Mouse (Mus musculus) stomach, embryonic 14.5 days (tissue): ENCODE results near the gene Fgf8. TPM values are rescaled to one million over a fixed set of nuclear protein-coding genes. Genes with fewer than 3 reads are reported as not detected.
A peak's percentile ranks its signal among the peaks of the same experiment; 100 is the strongest.

ENCODE experiments used
- ATAC-seq: fragments of 200-750 bp; cut with Nextera tagmentation; 2 replicates; pipeline ENCODE4 v1.8.0; 2017; ENCODE audit warnings: low read depth, moderate TSS enrichment; ENCODE audit not compliant: insufficient number of reproducible peaks, insufficient read depth, low FRiP score
- H3K27ac ChIP-seq: fragments of 300-500 bp; sonication (generic); 2 replicates; pipeline ENCODE4 v1.5.1; 2014; ENCODE audit warnings: mild to moderate bottlenecking, low read length, moderate library complexity, mixed read lengths
- H3K27me3 ChIP-seq: fragments of 300-500 bp; sonication (generic); 2 replicates; pipeline ENCODE4 v1.6.1; 2014; ENCODE audit warnings: low read length, control low read depth, mixed read lengths; ENCODE audit not compliant: control insufficient read depth, insufficient read depth
- H3K36me3 ChIP-seq: fragments of 300-500 bp; sonication (generic); 2 replicates; pipeline ENCODE4 v1.6.1; 2014; ENCODE audit warnings: mild to moderate bottlenecking, control low read depth, low read length, moderate library complexity, mixed read lengths; ENCODE audit not compliant: control insufficient read depth, insufficient read depth
- H3K4me1 ChIP-seq: fragments of 300-500 bp; sonication (generic); 2 replicates; pipeline ENCODE4 v1.6.1; 2014; ENCODE audit warnings: low read length, control low read depth, mixed read lengths; ENCODE audit not compliant: control insufficient read depth, insufficient read depth
- H3K4me2 ChIP-seq: fragments of 300-500 bp; sonication (generic); replicated peaks from 2 replicates; pipeline ENCODE4 v1.6.1; 2014; ENCODE audit warnings: low read depth, low read length, control low read depth
- H3K4me3 ChIP-seq: fragments of 300-500 bp; sonication (generic); 2 replicates; pipeline ENCODE4 v1.5.1; 2014; ENCODE audit warnings: low read depth, low read length, control low read depth
- H3K9ac ChIP-seq: fragments of 300-500 bp; sonication (generic); replicated peaks from 2 replicates; pipeline ENCODE4 v1.6.1; 2014; ENCODE audit warnings: low read depth, mild to moderate bottlenecking, control low read depth, low read length, moderate library complexity, mixed read lengths
- H3K9me3 ChIP-seq: fragments of 300-500 bp; sonication (generic); 2 replicates; pipeline ENCODE4 v1.6.1; 2016; ENCODE audit warnings: low read depth, low read length, control low read depth; ENCODE audit not compliant: control insufficient read depth
- WGBS: fragments of 180-500 bp; shearing (Covaris S2); extraction: QIAGEN DNeasy Blood & Tissue Kit; methylation state at CpG from one replicate; pipeline ENCODE4 v1.1.7; 2014; 5-methylcytosine and 5-hydroxymethylcytosine counted together
- polyA plus RNA-seq: library from polyadenylated mRNA; unstranded; fragments of >200 nt; fragmentation: Nextera tagmentation; extraction: Ambion mirVana; gene quantifications from 2 replicates; pipeline ENCODE4 v1.2.1, GENCODE M21; 2014

The Fgf8 gene
- not detected in 2 replicates for polyA plus RNA-seq

GRCm38 (mm10) chr19:45742218-45742983, at the start of gene Fgf8:
TSS of gene Fgf8 (minus strand) at chr19:45742915.
- peaks cover 18% of the 10 kb centered on the region for H3K4me1 ChIP-seq
- peaks cover 74% of the 10 kb centered on the region for H3K27me3 ChIP-seq
- peak within 1 kb of the TSS; percentile 37 for H3K4me3 ChIP-seq
- under 1% methylated on average over 54 of the region's 68 CpGs for WGBS
- no peaks in the 10 kb centered on the region for H3K9me3 ChIP-seq
- no peaks in the 10 kb centered on the region; the same call in 1 of the 2 replicates for H3K36me3 ChIP-seq
- H3K27ac ChIP-seq: no peak within 1 kb of the TSS
- H3K4me2 ChIP-seq: peak within 1 kb of the TSS; percentile 85
- H3K9ac ChIP-seq: 0 out of 2 replicates have a peak within 1 kb of the TSS, but pooled peaks have one; percentile 1
- no peak for ATAC-seq

- Histone ChIP-seq H3K9me3 (no peaks in the 10 kb centered on the region), H3K4me2 (no peak overlapping the region), H3K36me3 (no peaks in the 10 kb centered on the region), H3K4me3 (no peak overlapping the region), H3K9ac (no peak overlapping the region), H3K27me3 (no peaks in the 10 kb centered on the region), H3K4me1 (peaks cover 6% of the 10 kb centered on the region; the same call in 1 of the 2 replicates), H3K27ac (no peak overlapping the region)
- 89% methylated on average over 6 of the region's 6 CpGs for WGBS
- no peak for ATAC-seq
These were observed 49.7 kb upstream of the Fgf8 start for GRCm38 (mm10) chr19:45792404-45792803.

- H3K36me3 ChIP-seq: no peaks in the 10 kb centered on the region
- ATAC-seq: peak; percentile 72
- no peak overlapping the region for H3K4me2 ChIP-seq
- no peak overlapping the region for H3K4me3 ChIP-seq
- WGBS: 78% methylated on average over 13 of the region's 13 CpGs
- H3K9me3 ChIP-seq: no peaks in the 10 kb centered on the region
- no peaks in the 10 kb centered on the region for H3K4me1 ChIP-seq
- H3K27me3 ChIP-seq: no peaks in the 10 kb centered on the region
- no peak overlapping the region for H3K9ac ChIP-seq
- peak overlapping the region; percentile 27; the same call in 1 of the 2 replicates for H3K27ac ChIP-seq
These were observed 47.5 kb upstream of the Fgf8 start for GRCm38 (mm10) chr19:45789888-45790874.

- H3K4me2 ChIP-seq: no peak overlapping the region
- H3K27ac ChIP-seq: no peak overlapping the region
- H3K9me3 ChIP-seq: no peaks in the 10 kb centered on the region
- no peaks in the 10 kb centered on the region for H3K4me1 ChIP-seq
- no peak overlapping the region for H3K9ac ChIP-seq
- H3K36me3 ChIP-seq: no peaks in the 10 kb centered on the region
- no peak for ATAC-seq
- WGBS: 79% methylated on average over 7 of the region's 7 CpGs
- no peaks in the 10 kb centered on the region for H3K27me3 ChIP-seq
- no peak overlapping the region for H3K4me3 ChIP-seq
These were observed 46.6 kb upstream of the Fgf8 start for GRCm38 (mm10) chr19:45789365-45789764.

- H3K4me1 ChIP-seq: no peaks in the 10 kb centered on the region
- ATAC-seq: no peak
- no peak overlapping the region for H3K4me2 ChIP-seq
- H3K4me3 ChIP-seq: no peak overlapping the region
- 77% methylated on average over 4 of the region's 4 CpGs for WGBS
- no peaks in the 10 kb centered on the region for H3K36me3 ChIP-seq
- H3K27me3 ChIP-seq: no peaks in the 10 kb centered on the region
- no peak overlapping the region for H3K27ac ChIP-seq
- no peaks in the 10 kb centered on the region for H3K9me3 ChIP-seq
- no peak overlapping the region for H3K9ac ChIP-seq
These were observed 45.6 kb upstream of the Fgf8 start for GRCm38 (mm10) chr19:45788337-45788736.

- no peak overlapping the region for H3K4me2 ChIP-seq
- no peaks in the 10 kb centered on the region for H3K4me1 ChIP-seq
- no peak for ATAC-seq
- no peak overlapping the region for H3K27ac ChIP-seq
- H3K36me3 ChIP-seq: no peaks in the 10 kb centered on the region
- H3K4me3 ChIP-seq: no peak overlapping the region
- H3K9ac ChIP-seq: no peak overlapping the region
- 60% methylated on average over 3 of the region's 3 CpGs for WGBS
- no peaks in the 10 kb centered on the region for H3K9me3 ChIP-seq
- H3K27me3 ChIP-seq: no peaks in the 10 kb centered on the region
These were observed 44.7 kb upstream of the Fgf8 start for GRCm38 (mm10) chr19:45787450-45787849.

- no peak overlapping the region for H3K9ac ChIP-seq
- H3K4me3 ChIP-seq: no peak overlapping the region
- no peaks in the 10 kb centered on the region for H3K27me3 ChIP-seq
- H3K4me1 ChIP-seq: peaks cover 7% of the 10 kb centered on the region
- H3K4me2 ChIP-seq: no peak overlapping the region
- WGBS: 49% methylated on average over 3 of the region's 3 CpGs
- no peak overlapping the region for H3K27ac ChIP-seq
- H3K9me3 ChIP-seq: no peaks in the 10 kb centered on the region
- H3K36me3 ChIP-seq: peaks cover 3% of the 10 kb centered on the region; the same call in 1 of the 2 replicates
- no peak for ATAC-seq
These were observed 42.8 kb upstream of the Fgf8 start for GRCm38 (mm10) chr19:45785470-45785869.

GRCm38 (mm10) chr19:45783933-45784576, 41.3 kb upstream of the Fgf8 start:
- whole genome bisulfite sequencing: 30% methylated on average over 17 of the region's 17 CpGs
- Histone ChIP-seq H3K36me3 (peaks cover 10% of the 10 kb centered on the region; the same call in 1 of the 2 replicates), H3K4me1 (peaks cover 12% of the 10 kb centered on the region), H3K27me3 (no peaks in the 10 kb centered on the region), H3K9ac (0 out of 2 replicates have a peak overlapping the region, but pooled peaks have one; percentile 21), H3K4me2 (peak overlapping the region; percentile 63), H3K9me3 (no peaks in the 10 kb centered on the region), H3K27ac (peak overlapping the region; percentile 76; the same call in 1 of the 2 replicates), H3K4me3 (peak overlapping the region; percentile 37)
- no peak for ATAC-seq
